Comparison of ENCODE assay signal across 9 mouse cellular contexts in genomic region chr3:101163160-101163990, GRCm38 (mm10). TPM values are rescaled to one million over a fixed set of nuclear protein-coding genes. Genes with fewer than 3 reads are reported as not detected.
A peak's percentile ranks its signal among the peaks of the same experiment; 100 is the strongest.
DNase-seq lines count a peak whose midpoint lies in the region; ATAC-seq lines count a peak whose summit lies in the region.
"Had no signal": no experiment of that assay in that cellular context is flagged by ENCODE, and none has a peak within 500 bp of the region (broad histone marks: within the 10 kb centered on the region; RNA-seq: fewer than 3 reads in every experiment).

No protein-coding gene starts in this region.

- intact Hi-C loops in left cerebral cortex, postnatal 25 days (cut with DNase I), result loop anchor here (2.0 kb wide), 1 partner anchor 189 kb away; no protein-coding TSS in a partner anchor

- DNase-seq in cerebellum, adult 9-10 months, result peak; percentile 11
- DNase-seq in left cerebral cortex, postnatal 25 days (ENCODE audit: low spot score in 2 of 2), result peak; percentile 28 to 53
- no peak for DNase-seq in left cerebral cortex, adult 8-10 months (ENCODE audit: low spot score in 2 of 2)
- peak; percentile 56 for DNase-seq in embryo, embryonic 10 days (ENCODE audit: low spot score)
- DNase-seq in spleen, postnatal 10 days (ENCODE audit: low spot score in 2 of 2), result no peak
- DNase-seq in thymus, postnatal 10 days (ENCODE audit: low spot score in 2 of 2), result no peak

- no peak overlapping the region; the same call in 1 of the 2 replicates for H3K4me2 ChIP-seq in midbrain, embryonic 15.5 days

- H3K9me3 ChIP-seq in midbrain, embryonic 15.5 days, result no peaks in the 10 kb centered on the region

- no peak overlapping the region for H3K27ac ChIP-seq in midbrain, embryonic 15.5 days

- ATAC-seq in cerebellum, adult (ENCODE audit: insufficient number of reproducible peaks, low FRiP score, low TSS enrichment), result no peak
- peak; percentile 65 for ATAC-seq in midbrain, embryonic 15.5 days (replicated peaks)

- H3K9ac ChIP-seq in midbrain, embryonic 15.5 days, result no peak overlapping the region

- peaks cover 19% of the 10 kb centered on the region for H3K4me1 ChIP-seq in midbrain, embryonic 15.5 days

- H3K4me3 ChIP-seq in midbrain, embryonic 15.5 days, result no peak overlapping the region
- H3K4me3 ChIP-seq: myocyte had no signal

- 36% methylated on average over 16 of the region's 16 CpGs for WGBS in midbrain, embryonic 15.5 days

- no peaks in the 10 kb centered on the region for H3K27me3 ChIP-seq in midbrain, embryonic 15.5 days (replicated peaks)

- H3K36me3 ChIP-seq in midbrain, embryonic 15.5 days (replicated peaks), result no peaks in the 10 kb centered on the region

RNA-seq across cellular contexts. Expression of gene Ptgfrn, which starts 53.3 kb away (rescaled TPM):
- total RNA-seq in left cerebral cortex, postnatal 25 days (2021), result 10 to 100 TPM; 39.0 to 42.1 TPM
- total RNA-seq in left cerebral cortex, adult 8-10 months (2022), result 10 to 100 TPM; 28.8 to 31.3 (median 29.4) TPM
- polyA plus RNA-seq in midbrain, embryonic 15.5 days (2015; fragmentation: Nextera tagmentation; extraction: Ambion mirVana), result 2.6 and 2.7 TPM in 2 replicates

Comparison
In these comparisons a context has a peak if more than half of its experiments do, and no peak if none do; other contexts are left out.
1. DNase-seq: peak in cerebellum, adult 9-10 months (single experiment), left cerebral cortex, postnatal 25 days (2 of 2) and embryo, embryonic 10 days (single experiment); none in left cerebral cortex, adult 8-10 months (0 of 2), spleen, postnatal 10 days (0 of 2) and thymus, postnatal 10 days (0 of 2).